Mouse (Mus musculus): ENCODE measurements around the gene Plekhm1. TPM values are rescaled to one million over a fixed set of nuclear protein-coding genes. Genes with fewer than 3 reads are reported as not detected.
A peak's percentile ranks its signal among the peaks of the same experiment; 100 is the strongest.

The Plekhm1 gene
- total RNA-seq, 4 experiments from 2014 or later, result 14.1 to 16.4 (median 15.1) TPM

DNA sequence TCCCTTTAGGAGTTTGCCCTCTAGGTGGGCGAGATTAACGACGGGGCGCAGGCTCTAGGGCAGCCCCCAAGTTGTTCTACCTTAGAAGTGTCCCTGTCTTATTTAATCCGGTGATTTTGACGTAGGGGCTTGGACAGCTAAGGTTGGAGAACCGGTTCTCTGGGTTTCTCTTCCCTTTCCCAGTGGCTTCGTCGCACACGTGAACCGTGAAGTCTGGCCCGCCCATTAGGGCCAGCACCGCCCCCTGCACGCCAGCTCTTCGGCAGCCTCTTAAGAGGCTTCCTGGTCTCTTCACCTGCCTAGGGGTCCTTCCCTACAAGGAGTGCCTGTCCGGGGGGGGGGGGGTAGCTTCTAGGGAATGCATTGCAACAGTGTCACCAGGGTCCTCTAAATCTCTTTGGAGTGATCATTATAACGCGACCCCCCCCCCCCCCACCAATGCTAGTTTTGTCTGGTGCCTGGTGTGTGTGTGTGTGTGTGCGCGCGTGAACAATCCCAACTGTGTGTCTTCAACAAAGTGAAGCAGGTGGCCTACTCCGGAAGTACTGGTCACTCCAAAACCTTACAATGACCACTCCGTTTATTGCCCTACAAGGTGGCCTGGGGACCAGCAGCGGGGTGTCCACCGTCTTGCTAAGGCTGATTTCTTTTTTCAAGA lies 51.0 kb downstream of the Plekhm1 start:
- DNase-seq (ENCODE audit: low spot score in 2 of 2), result no peak

DNA sequence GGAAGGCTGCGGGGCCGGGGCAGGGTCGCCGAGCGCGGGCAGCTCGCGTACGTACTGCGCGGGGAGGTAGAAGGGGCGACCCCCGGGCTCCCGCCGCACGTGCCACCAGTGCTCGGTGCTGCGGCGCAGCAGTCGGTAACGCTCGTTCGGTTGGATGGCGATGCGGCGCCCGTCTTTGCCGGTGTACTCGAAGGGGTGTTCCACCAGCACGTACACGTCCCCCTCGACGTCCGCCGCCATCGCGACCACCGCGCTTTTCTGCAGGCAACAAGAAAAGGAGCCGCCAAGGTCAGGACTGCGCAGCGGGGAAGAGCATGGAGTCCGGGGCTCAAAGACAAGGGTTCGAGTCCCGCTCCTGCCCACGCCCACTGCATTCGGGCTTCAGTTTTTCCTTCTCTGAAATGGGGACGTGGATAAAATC lies 51.8 kb downstream of the Plekhm1 start:
- no peak for DNase-seq (ENCODE audit: low spot score in 2 of 2)

DNA sequence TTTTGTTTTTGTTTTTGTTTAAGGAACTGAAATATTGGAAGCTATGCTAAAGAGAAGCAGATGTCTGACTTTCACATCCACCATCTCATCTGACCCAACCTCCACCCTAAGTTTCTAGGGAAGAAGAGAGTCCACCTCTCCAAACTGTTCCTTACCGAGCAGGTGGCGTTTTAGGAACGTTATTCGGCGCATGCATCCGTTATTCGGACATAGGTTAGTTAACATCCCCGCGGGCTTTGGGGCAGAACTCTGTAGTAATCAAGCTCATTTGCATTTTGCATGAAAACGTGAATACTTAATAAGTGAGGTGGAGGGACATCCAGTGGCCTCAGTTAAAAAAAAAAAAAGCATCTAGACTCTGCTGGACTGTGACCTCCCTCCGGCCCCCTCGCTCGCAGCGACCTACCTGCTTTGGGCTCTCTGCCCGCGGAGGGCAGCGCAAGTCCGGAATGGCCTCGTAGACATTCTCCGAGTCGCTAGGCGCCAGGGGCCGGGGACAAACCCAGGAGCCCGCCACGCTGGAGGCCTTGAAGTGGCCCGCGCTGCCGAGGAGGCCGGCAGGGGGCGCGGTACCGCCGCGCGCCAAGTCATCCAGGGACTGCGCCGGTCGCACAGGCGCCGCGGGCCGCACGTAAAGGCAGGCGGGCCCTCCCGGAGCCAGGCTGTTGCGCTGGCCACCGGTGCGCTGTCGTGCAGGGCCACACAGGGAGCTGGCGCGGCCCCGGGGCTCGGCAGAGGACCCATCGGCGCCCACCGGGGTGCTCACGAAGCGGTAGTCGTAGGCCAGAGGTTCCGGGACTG lies 52.4 kb downstream of the Plekhm1 start:
- peak; percentile 67 to 81 for DNase-seq (ENCODE audit: low spot score in 2 of 2)

DNA sequence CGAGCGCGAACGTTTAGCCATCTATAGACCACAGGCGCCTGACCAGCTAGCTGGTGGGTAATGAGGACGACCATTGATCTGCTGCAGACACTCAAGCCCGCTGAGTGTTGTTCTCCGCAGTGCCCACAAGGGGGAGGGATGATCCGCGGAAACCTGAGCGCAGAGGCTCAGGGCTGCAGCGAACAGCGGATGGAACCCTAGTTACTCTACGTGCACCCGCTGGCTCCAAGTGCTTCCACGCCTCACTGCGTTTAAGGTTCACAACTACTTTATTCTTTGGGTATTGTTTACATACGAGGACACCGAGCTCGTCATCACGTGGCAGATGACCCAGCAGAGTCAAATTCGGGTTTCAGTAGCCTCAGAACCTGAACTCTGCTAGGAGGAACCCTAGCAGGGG lies 53.4 kb downstream of the Plekhm1 start:
- DNase-seq (ENCODE audit: low spot score in 2 of 2), result peak; percentile 30 to 33

DNA sequence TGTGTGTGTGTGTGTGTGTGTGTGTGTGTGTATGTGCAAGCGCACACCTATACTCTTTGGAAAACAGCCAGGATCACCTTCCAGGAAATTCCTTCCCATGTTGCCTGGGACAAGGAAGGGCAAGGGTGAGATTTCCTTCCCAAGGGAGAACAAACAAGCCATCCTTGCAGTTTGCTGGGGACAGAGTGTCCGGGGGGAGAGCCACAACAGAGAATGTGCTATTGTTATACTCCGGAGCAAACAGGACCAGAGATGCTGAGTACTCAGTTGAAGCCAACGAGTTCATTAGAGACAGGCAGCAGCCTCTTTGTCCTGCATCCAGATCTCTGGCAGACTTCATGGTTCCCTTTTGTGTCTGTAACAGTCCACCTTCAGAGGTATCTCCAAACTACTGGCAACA lies 54.2 kb downstream of the Plekhm1 start:
- DNase-seq (ENCODE audit: low spot score in 2 of 2), result no peak

DNA sequence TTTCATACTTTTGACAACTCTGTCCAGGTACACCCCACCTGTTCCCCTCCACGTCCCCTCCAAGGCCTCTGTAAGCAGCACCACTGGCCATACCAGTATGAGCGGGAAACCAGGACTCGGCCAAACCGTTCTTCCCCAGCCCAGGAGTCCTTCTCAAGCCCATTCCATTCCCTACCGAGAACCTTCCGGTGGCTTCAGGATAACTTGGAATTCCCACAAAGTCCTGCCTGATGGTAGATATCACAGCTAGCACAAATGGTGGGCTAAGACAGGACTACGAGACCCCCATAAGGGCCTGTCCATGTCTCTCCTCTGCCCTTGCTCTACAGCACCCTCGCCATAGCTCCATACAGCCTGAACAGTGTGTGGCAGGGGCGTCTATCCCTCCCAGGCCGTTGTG lies 54.8 kb downstream of the Plekhm1 start:
- no peak for DNase-seq (ENCODE audit: low spot score in 2 of 2)

DNA sequence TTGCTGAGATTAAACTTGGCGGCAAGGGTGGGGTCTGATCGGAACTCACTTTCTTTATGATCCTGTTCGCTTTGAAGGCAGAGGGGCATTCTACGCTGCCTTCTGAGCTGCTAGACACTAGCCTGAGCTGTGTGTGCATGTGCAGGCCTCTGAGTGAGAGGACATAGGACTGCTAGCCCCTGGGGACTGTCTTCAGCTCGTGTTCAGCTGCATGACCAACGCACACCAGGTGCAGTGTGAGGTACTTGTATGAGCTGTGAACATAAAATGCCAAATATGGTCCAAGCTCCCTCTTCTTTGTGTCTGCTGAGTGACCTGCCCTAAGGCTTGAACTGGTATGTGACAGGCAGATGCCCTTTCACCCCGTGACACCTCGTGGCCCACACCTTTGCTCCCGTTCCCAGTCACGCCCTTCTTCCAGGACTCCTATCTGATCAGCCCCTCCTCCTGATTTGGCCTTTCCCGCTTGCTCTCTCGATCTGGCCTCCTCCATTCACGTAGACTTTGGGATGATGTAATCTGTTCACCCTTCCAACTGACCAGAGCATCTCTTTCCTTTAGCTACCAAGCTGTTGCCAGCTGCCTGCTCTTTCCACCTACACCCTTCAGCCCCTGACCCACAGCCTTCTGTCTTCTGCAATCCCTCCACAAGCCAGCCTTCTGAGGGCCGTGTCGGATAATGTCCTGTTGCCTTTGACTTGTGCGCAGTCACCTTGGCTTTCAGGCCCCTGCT lies 55.4 kb downstream of the Plekhm1 start:
- no peak for DNase-seq (ENCODE audit: low spot score in 2 of 2)

DNA sequence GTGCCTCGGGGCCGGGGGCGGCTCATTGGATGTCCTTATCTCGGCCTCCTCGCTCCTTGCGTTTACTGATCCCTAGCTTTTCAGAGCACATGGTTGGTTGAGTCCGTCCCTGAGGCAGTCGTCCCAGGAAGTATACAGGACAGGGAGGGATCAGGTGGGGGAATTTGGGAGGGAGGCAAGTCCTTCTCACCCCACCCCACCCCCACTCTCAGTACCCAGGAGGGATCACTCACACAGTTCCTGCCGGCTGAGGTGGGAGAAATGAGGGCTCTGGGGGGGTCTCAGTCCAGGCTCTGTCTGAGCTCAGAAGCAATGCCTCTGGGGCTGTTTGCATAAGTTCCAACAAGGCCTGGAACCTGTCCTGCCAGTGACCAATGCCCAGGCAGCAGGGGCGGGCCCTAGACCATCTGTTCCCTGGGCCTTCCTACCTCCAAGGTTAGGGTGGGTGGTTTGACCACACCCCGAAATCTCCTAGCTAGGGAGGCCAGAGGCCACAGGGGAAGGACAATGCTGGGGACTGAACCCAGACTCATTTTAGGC lies 56.4 kb downstream of the Plekhm1 start:
- no peak for DNase-seq (ENCODE audit: low spot score in 2 of 2)

DNA sequence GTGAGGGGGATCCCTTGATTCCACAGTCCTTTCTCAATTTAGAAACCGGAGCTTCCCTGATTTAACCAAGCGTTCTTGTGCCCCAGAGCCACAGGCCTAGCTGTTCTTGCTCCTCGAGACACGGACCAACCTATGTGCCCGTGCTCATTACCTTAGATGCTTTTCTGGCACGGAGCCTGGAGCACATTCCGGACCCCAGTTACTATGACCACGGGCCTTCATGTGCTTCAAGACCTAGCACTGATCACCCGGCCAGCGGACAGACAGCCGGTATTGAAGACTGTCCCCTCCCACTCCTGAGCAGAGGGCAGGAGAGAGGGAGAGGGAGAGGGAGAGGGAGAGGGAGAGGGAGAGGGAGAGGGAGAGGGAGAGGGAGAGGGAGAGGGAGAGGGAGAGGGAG lies 57.2 kb downstream of the Plekhm1 start:
- DNase-seq (ENCODE audit: low spot score in 2 of 2), result no peak

DNA sequence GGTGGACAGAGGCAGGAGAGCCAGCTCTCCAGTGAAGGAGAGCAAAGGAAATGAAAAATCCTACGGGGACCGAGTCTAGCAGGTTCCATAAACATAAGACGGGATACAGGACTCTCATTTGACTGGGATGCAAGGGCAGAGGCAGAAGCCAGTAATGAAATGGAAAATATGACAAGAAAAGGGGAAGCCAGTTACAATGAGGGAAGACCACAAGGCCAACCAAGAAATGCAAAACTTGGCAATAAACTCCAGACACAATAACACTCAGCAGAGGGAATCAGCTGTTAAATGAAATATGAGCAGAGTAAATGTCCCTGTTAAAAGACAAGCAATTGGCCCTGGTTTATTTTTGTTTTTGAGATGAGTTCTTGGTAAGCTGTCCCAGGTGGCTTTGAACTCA lies 58.5 kb downstream of the Plekhm1 start:
- DNase-seq (ENCODE audit: low spot score in 2 of 2), result no peak

DNA sequence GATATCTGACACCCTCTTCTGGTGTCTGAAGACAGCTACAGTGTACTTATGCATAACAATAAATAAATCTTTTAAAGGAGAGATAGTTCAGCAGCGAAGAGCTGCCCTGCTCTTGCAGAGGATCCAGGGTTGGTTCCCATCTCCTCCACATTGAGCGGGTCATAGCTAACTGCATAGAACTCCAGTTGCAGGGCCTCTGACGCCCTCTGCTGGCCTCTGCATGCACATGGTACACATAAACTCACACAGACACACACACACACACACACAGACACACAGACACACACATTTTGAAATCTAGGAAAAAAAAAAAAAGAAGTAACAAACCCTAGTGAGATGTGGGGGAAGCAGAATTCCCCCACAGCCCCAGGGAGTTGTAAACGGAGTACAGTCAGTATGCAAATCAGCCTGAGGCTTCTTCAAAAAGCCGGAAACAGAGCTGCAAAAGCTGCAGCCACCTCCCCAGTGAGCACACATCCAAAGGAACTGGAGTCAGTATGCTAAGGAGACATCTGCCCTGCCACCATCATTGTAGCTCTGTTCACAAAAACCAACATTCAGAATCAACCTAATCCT lies 60.2 kb downstream of the Plekhm1 start:
- DNase-seq (ENCODE audit: low spot score in 2 of 2), result no peak

DNA sequence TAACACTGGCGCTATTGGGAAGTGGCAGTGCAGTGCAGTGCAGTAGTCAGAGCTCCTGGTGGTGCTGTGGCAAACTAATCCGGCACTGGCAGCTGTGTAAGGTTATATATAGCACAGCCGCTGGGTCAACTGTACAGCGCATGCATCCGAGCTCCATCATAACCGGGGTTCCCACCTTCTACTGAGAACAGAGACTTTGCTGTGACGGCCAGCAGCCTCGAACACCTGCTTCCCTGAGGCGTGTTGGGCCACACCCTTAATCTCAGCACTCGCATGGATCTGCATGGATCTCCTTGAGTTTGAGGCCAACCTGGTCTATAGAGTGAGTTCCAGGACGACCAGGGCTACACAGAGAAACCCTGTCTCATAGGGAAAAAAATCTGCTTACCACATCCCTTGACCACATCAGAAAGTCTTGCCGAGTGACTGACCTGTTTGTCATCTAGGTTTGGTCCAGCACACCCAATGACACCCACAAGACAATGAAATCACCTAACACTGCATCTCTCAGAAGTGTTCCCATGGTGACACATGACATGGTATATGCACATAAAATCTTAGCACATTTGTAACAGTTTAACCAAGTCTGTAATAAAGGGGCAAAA lies 61.7 kb downstream of the Plekhm1 start:
- DNase-seq (ENCODE audit: low spot score in 2 of 2), result no peak

DNA sequence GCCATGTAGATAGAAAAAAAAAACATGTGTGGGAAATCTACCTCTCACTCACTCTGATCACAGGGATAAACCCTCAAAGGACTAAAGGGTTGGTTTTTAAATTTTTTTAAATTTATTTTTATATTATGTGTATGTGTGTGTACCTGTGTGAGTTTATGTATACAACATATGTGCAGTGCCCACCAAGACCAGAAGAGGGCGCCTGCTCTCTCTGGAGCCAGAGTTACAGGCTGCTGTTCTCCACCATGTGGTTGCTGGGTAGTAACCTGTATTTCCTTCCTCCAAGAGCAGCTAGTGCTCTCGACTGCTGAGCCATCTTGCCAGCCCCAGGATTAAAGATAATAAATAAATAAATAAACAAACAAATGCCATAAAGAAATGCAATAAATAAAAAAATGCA lies 62.8 kb downstream of the Plekhm1 start:
- DNase-seq (ENCODE audit: low spot score in 2 of 2), result no peak

DNA sequence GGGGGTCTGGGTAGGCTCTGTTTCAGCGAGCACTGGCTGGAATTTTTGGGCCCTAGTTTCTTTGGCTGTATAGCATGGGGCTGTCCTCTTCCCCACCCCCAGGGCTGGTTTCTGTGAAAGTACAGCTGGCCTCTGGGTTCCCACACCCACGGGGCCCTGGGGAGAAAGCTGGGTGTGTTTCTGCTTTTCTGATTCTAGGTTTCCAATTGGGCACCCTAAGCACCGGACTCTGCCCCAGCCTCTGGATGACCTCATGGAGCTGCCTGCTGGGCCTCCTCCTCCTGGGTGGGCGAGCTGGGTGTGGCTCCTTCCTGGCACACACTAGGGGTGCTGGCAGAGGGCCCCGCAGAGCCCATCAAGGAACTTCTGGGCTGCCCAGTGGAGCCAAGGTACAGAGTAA lies 65.8 kb downstream of the Plekhm1 start:
- DNase-seq (ENCODE audit: low spot score in 2 of 2), result peak; percentile 45 to 46

DNA sequence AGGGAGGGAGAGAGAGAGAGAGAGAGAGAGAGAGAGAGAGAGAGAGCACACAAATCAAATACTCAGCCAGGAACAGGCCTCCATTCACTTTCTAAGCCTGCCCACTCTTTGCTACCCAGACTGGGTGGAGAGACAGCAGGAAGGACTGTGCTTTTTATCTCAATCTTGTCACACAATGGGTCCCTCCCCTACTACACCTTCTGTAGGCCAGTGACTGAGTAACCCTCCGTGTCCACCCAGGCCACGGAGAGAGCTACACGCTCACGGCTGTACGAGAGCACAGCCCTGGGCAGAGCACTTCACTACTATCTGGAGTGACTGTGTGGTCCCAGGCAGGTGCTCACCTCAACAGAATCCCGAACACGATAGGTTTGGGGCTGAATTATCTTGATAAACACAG lies 66.3 kb downstream of the Plekhm1 start:
- no peak for DNase-seq (ENCODE audit: low spot score in 2 of 2)

DNA sequence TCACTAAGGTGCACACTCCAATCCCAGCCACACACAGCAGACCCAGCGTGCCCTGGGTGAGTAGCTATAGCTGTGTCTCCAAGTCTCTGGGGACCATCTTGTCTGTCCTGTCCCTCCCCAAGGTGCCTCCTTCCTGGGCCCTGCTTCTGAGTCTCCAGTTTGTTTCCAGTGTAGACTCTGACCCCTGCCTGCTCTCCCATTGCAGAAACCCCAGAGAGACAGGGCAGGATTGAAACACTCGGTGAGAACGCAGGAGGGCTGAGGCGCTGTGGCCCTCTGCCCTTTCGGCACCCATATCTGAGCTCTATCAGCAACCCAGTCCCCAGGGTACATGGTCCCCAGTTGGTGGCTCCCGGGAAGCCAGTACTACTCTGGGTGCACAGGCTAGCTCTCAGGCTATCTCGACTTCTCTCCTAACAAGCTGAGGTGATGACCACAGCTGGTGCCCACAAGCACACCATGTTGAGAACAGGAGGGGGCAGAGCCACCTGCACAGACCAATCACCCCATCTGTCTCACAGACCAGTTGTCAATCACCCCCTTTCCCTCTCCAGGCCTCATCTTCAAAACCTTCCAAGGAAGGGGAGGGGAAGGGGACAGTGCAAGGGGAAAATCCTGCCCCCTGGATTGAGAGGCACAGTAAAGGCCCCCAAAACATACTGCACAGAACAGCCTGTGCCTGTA lies 66.9 kb downstream of the Plekhm1 start:
- no peak for DNase-seq (ENCODE audit: low spot score in 2 of 2)

DNA sequence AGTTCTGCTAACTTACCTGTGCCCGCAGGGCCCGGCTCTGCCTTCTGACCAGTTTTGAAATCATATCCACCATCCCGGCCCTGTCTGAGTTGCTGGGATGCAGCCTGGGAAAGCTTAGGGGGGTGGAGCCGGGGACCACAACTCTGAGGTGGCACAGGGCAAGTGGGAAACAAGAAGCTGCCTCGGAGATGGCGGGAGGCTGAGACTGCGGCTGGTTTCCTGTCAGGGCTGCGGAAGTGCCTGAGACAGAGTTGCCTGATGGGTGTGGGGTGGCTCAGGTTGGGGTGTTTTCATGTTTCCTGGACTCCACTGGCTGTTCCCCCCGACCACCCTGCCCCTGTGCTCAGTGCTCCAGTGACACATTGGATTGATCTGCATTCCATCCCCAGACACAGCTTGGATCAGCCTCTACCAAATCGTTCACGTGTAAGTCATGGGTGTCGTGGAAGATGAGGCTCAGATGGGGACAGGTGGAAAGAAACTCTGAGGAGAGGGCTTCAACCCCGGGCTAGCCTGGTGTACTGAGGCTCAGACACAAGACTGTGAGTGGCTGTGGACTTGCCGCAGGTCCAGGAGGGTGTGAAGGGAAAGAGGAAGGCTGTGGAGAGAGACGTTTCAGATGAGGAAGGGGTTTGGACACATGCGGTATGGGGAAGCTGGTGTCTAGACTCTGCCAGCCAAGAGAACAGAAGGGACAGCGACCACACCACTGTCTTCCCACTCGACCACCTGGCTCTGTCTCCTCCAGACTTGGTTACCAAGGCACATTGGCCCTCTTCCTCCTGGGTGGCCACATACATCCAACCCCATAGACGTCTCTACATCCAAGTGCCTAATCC lies 67.8 kb downstream of the Plekhm1 start:
- DNase-seq (ENCODE audit: low spot score in 2 of 2), result no peak

DNA sequence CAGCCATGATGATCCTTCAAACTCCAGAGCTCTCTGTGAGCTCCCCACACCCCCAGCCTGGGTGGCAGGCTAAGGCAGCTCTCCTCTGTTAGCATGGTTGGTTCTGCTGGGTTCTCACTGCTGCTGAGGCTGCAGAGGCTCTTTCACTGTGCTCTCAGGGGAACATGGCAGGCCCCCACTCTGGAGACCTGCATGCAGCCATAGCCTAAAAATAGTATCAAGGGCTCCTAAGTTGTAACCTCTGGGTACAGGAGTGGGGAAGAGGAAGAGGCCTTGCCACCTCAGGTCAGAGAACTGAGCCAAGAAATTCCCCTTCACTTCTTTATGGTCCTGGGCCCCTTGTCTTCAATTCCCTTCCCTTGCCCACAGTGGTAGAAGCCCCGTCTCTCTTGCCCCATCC lies 68.6 kb downstream of the Plekhm1 start:
- DNase-seq (ENCODE audit: low spot score in 2 of 2), result no peak

DNA sequence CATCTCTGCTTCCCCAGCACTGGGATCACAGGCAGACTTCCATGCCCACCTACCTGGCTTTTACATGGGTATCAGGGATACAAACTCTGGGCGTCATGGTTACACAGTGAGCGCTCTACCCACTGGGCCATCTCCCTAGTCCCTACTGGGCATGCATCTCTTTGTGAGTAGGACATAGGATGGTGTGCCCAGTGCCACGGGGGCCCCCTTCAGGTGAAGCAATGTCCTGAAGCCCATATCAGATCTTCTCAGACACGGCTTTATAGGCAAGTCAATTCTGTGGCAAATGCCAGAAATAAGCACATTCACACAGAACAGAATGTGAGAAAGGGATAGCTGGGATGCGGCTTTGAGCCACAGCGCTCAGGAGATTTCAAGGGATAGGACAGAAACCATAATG lies 69.4 kb downstream of the Plekhm1 start:
- no peak for DNase-seq (ENCODE audit: low spot score in 2 of 2)

DNA sequence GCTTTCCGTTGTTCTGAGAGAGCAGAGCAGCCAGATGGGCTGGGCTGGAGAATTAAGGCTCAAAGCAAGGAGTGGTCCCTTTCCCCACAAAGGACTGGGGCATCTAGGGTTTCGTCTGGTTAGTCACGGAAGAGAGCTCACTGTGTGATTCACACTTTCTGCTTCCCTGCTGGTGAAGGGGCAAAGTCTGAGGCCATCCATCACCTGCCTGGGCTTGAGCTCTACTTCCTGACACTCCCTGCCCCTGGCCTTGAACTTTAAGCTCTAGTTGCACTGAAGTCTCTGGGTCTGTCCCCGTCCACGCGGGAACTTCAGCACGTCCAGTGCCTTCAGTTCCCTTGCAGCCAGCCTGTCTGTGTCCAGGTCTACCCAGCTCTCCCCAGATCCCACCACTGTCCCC lies 71.8 kb downstream of the Plekhm1 start:
- DNase-seq (ENCODE audit: low spot score in 2 of 2), result no peak

All from gastrocnemius, adult 8-10 months (tissue).